Mouse (Mus musculus) hindbrain, embryonic 13.5 days (tissue): ENCODE results near the gene Foxe3. TPM values are rescaled to one million over a fixed set of nuclear protein-coding genes. Genes with fewer than 3 reads are reported as not detected.
"Not testable (repeated sequence)": the region's sequence is repeated elsewhere in the genome, so short reads cannot be mapped to it uniquely, and the experiment has no call there.

Experiments
- ATAC-seq: fragments of 200-750 bp; cut with Nextera tagmentation; 2 replicates; pipeline ENCODE4 v1.8.0; 2017; ENCODE audit warnings: moderate TSS enrichment; ENCODE audit not compliant: low FRiP score
- H3K27ac ChIP-seq: fragments of 300-500 bp; sonication (generic); 2 replicates; pipeline ENCODE4 v1.5.1; 2015; ENCODE audit warnings: inconsistent platforms, mild to moderate bottlenecking, moderate library complexity
- H3K27me3 ChIP-seq: fragments of 300-500 bp; sonication (generic); 2 replicates; pipeline ENCODE4 v1.6.1; 2015; ENCODE audit warnings: mild to moderate bottlenecking, inconsistent platforms
- H3K36me3 ChIP-seq: fragments of 300-500 bp; sonication (generic); 2 replicates; pipeline ENCODE4 v1.6.1; 2015; ENCODE audit warnings: mild to moderate bottlenecking, inconsistent platforms
- H3K4me1 ChIP-seq: fragments of 300-500 bp; sonication (generic); replicated peaks from 2 replicates; pipeline ENCODE4 v1.6.1; 2015; ENCODE audit warnings: inconsistent platforms
- H3K4me2 ChIP-seq: fragments of 300-500 bp; sonication (generic); 2 replicates; pipeline ENCODE4 v1.6.1; 2015; ENCODE audit warnings: inconsistent platforms, mild to moderate bottlenecking, moderate library complexity
- H3K4me3 ChIP-seq: fragments of 300-500 bp; sonication (generic); 2 replicates; pipeline ENCODE4 v1.5.1; 2015; ENCODE audit warnings: mild to moderate bottlenecking, inconsistent platforms
- H3K9ac ChIP-seq: fragments of 300-500 bp; sonication (generic); 2 replicates; pipeline ENCODE4 v1.6.1; 2015; ENCODE audit warnings: mild to moderate bottlenecking, inconsistent platforms
- H3K9me3 ChIP-seq: fragments of 300-500 bp; sonication (generic); 2 replicates; pipeline ENCODE4 v1.6.1; 2016; ENCODE audit warnings: inconsistent platforms
- WGBS: fragments of 180-500 bp; shearing (Covaris S2); methylation state at CpG from one replicate; pipeline ENCODE4 v1.1.7; 2015; 5-methylcytosine and 5-hydroxymethylcytosine counted together
- polyA plus RNA-seq: library from polyadenylated mRNA; unstranded; fragments of >200 nt; fragmentation: Nextera tagmentation; extraction: Ambion mirVana; gene quantifications from 2 replicates; pipeline ENCODE4 v1.2.1, GENCODE M21; 2015

Gene Foxe3
- not detected in 2 replicates for polyA plus RNA-seq

- Histone ChIP-seq H3K4me3 (peak within 1 kb of the TSS; percentile 39), H3K4me2 (peak within 1 kb of the TSS; percentile 59), H3K27me3 (peaks cover 92% of the 10 kb centered on the region), H3K36me3 (no peaks in the 10 kb centered on the region), H3K4me1 (peaks cover 12% of the 10 kb centered on the region), H3K27ac (no peak within 1 kb of the TSS), H3K9me3 (no peaks in the 10 kb centered on the region), H3K9ac (0 out of 2 replicates have a peak within 1 kb of the TSS, but pooled peaks have one; percentile 43)
- no peak for ATAC-seq
- WGBS, result under 1% methylated on average over 23 of the region's 25 CpGs
Measured at GRCm38 (mm10) chr4:114925917-114926312, at the start of gene Foxe3. Foxe3 (minus strand) TSS chr4:114926013.

DNA sequence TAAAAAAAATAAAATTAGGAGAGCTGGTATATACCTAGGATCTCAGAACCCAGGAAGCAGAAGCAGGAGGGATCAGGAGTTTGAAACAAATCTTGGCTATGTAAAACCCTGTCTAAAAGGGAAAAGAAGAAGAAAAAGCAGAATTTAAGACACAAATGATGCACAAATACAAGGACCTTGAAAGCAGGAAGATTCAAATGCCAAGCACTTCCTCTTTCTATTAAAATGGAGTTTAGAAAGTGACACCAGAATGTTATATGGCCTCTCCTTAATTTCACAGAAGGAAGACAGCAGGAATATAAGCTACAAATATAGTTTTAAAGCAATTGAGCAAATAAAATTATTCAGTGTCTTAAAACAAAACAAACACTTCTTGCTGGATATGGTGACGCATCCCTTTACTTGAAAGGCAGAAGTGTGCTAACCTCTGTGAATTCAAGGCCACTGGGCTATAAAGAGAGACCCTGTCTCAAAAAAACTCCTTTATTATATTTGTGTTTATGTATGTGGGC lies 47.5 kb upstream of the Foxe3 start:
- Histone ChIP-seq H3K9me3 (no peaks in the 10 kb centered on the region), H3K36me3 (peaks cover 9% of the 10 kb centered on the region), H3K4me3 (no peak overlapping the region), H3K4me1 (no peaks in the 10 kb centered on the region), H3K27ac (no peak overlapping the region), H3K4me2 (no peak overlapping the region), H3K27me3 (no peaks in the 10 kb centered on the region), H3K9ac (no peak overlapping the region)
- 90% methylated on average over 1 of the region's 1 CpGs for WGBS
- ATAC-seq, result no peak

GRCm38 (mm10) chr4:114970736-114971135 lies 44.9 kb upstream of the Foxe3 start:
- no peak overlapping the region for H3K9ac ChIP-seq
- H3K4me2 ChIP-seq, result no peak overlapping the region
- H3K9me3 ChIP-seq, result no peaks in the 10 kb centered on the region
- H3K4me1 ChIP-seq, result no peaks in the 10 kb centered on the region
- 96% methylated on average over 5 of the region's 5 CpGs for WGBS
- no peak overlapping the region for H3K4me3 ChIP-seq
- peaks cover 32% of the 10 kb centered on the region for H3K36me3 ChIP-seq
- no peaks in the 10 kb centered on the region for H3K27me3 ChIP-seq
- no peak overlapping the region for H3K27ac ChIP-seq
- ATAC-seq, result no peak

DNA sequence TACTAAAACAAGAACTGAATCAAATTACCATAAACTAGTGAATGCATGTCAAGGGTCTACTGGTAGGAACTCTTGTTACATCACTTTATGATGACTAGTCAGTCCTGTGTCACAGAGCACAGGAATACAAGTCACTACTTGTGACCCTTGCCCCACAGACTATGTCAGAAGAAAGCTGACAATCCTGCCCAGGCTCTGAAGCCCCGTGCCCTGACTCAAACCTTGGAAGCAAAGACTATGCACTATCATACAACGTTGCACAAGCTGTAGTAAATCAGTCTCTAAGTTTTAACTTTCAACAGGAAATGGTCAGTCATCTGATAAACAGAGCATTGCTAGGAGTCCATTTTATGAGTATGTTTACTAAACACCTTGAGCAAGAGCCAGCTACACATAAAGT lies 35.1 kb upstream of the Foxe3 start:
- H3K27ac ChIP-seq, H3K4me1 ChIP-seq, H3K9ac ChIP-seq, H3K4me3 ChIP-seq, H3K4me2 ChIP-seq, H3K9me3 ChIP-seq, H3K27me3 ChIP-seq, ATAC-seq: not testable (repeated sequence)
- H3K36me3 ChIP-seq, result peaks cover 47% of the 10 kb centered on the region
- 95% methylated on average over 2 of the region's 2 CpGs for WGBS

- Histone ChIP-seq H3K27me3 (no peaks in the 10 kb centered on the region), H3K27ac (no peak overlapping the region), H3K4me3 (no peak overlapping the region), H3K9ac (no peak overlapping the region), H3K36me3 (peaks cover 34% of the 10 kb centered on the region), H3K9me3 (no peaks in the 10 kb centered on the region), H3K4me1 (no peaks in the 10 kb centered on the region), H3K4me2 (no peak overlapping the region)
- ATAC-seq, result no peak
- WGBS, result 94% methylated on average over 2 of the region's 2 CpGs
Measured at GRCm38 (mm10) chr4:114959533-114959932, 33.7 kb upstream of the Foxe3 start.

DNA sequence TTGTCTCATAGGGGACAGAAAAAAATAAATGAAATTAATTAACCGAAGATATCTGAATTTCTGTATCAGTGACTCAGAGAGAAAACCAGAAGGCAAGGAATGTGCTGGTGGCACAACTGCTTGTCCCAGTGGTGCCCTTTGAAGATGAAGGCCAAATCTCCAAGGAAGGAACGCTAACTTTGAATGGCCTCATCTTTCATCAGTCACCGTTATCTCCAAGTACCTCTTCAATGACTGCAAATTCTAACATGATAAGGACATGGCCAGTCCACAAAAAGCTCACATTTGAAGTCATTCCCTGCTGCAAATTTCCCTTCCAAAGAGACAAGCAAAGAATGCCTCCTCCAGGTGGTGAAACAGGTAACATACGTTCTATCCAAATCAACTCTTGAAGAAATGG lies 33.0 kb upstream of the Foxe3 start:
- no peaks in the 10 kb centered on the region for H3K4me1 ChIP-seq
- no peak overlapping the region for H3K4me2 ChIP-seq
- no peaks in the 10 kb centered on the region for H3K9me3 ChIP-seq
- peaks cover 28% of the 10 kb centered on the region for H3K36me3 ChIP-seq
- H3K4me3 ChIP-seq, result no peak overlapping the region
- no peaks in the 10 kb centered on the region for H3K27me3 ChIP-seq
- H3K27ac ChIP-seq, result no peak overlapping the region
- no peak for ATAC-seq
- WGBS, result 93% methylated on average over 4 of the region's 4 CpGs
- H3K9ac ChIP-seq, result no peak overlapping the region

DNA sequence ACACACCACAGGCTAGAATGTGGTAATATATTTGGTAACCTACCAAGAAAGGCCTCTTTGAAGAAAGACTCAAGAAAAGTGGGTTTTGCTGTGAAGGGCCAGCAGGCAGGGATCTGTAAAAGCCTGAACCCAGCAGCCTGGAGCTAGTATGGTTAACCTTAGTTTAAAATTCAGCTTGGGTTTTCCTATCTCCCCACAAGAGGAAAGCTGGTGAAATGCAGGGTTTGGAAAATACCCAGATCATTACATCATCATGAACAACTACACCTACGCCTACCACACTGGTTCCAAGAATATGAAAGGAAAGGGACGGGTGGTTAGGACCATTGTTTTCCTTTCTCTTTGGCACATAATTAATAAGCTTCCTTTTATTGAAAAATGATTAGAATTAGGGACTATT lies 32.4 kb upstream of the Foxe3 start:
- no peak overlapping the region for H3K27ac ChIP-seq
- no peak overlapping the region for H3K4me3 ChIP-seq
- WGBS, result 96% methylated on average over 2 of the region's 2 CpGs
- H3K4me2 ChIP-seq, result no peak overlapping the region
- H3K9me3 ChIP-seq, result no peaks in the 10 kb centered on the region
- H3K9ac ChIP-seq, result no peak overlapping the region
- ATAC-seq, result no peak
- no peaks in the 10 kb centered on the region for H3K4me1 ChIP-seq
- H3K27me3 ChIP-seq, result no peaks in the 10 kb centered on the region
- peaks cover 28% of the 10 kb centered on the region for H3K36me3 ChIP-seq

- H3K4me1 ChIP-seq, result no peaks in the 10 kb centered on the region
- no peak overlapping the region for H3K4me3 ChIP-seq
- peaks cover 21% of the 10 kb centered on the region for H3K36me3 ChIP-seq
- no peak for ATAC-seq
- no peak overlapping the region for H3K4me2 ChIP-seq
- H3K9me3 ChIP-seq, result no peaks in the 10 kb centered on the region
- no peak overlapping the region for H3K27ac ChIP-seq
- no peaks in the 10 kb centered on the region for H3K27me3 ChIP-seq
- H3K9ac ChIP-seq, result no peak overlapping the region
Measured at GRCm38 (mm10) chr4:114957403-114957802, 31.6 kb upstream of the Foxe3 start.

- H3K4me3 ChIP-seq, result no peak overlapping the region
- WGBS, result 89% methylated on average over 3 of the region's 3 CpGs
- H3K27me3 ChIP-seq, result 0 out of 2 replicates have a peak, but pooled peaks cover 7% of the 10 kb centered on the region
- peak; percentile 47; the same call in 1 of the 2 replicates for ATAC-seq
- no peak overlapping the region for H3K9ac ChIP-seq
- H3K9me3 ChIP-seq, result no peaks in the 10 kb centered on the region
- peaks cover 4% of the 10 kb centered on the region; the same call in 1 of the 2 replicates for H3K36me3 ChIP-seq
- no peak overlapping the region for H3K4me2 ChIP-seq
- H3K27ac ChIP-seq, result no peak overlapping the region
- H3K4me1 ChIP-seq, result no peaks in the 10 kb centered on the region
Measured at GRCm38 (mm10) chr4:114953172-114953571, 27.4 kb upstream of the Foxe3 start.

GRCm38 (mm10) chr4:114947852-114948481 lies 22.2 kb upstream of the Foxe3 start:
- ATAC-seq, result no peak
- Histone ChIP-seq H3K4me3 (no peak overlapping the region), H3K27ac (no peak overlapping the region), H3K27me3 (peaks cover 24% of the 10 kb centered on the region), H3K9me3 (no peaks in the 10 kb centered on the region), H3K4me2 (no peak overlapping the region), H3K9ac (no peak overlapping the region), H3K36me3 (no peaks in the 10 kb centered on the region), H3K4me1 (no peaks in the 10 kb centered on the region; the same call in 1 of the 2 replicates)
- 74% methylated on average over 7 of the region's 7 CpGs for WGBS

GRCm38 (mm10) chr4:114947395-114947794 lies 21.6 kb upstream of the Foxe3 start:
- Histone ChIP-seq H3K4me3 (no peak overlapping the region), H3K9me3 (no peaks in the 10 kb centered on the region), H3K9ac (no peak overlapping the region), H3K4me2 (no peak overlapping the region), H3K27ac (no peak overlapping the region), H3K4me1 (peaks cover 4% of the 10 kb centered on the region), H3K27me3 (peaks cover 24% of the 10 kb centered on the region), H3K36me3 (no peaks in the 10 kb centered on the region)
- WGBS, result 32% methylated on average over 6 of the region's 6 CpGs
- peak; percentile 81 for ATAC-seq

DNA sequence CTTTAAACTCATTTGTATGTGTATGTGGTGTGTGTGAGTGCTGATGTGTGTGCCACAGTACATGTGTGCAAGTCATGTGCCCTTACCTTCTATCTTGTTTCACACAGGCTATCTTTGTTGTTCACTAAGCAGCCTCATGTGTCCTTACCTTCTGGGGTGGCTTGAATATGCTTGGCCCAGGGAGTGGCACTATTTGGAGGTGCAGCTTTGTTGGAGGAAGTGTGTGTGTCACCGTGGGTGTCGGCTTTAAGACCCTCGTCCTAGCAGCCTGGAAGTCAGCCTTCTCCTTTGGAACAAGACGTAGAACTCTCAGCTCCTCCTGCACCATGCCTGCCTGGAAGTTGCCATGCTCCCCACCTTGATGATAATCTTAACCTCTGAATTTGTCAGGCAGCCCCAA lies 20.6 kb upstream of the Foxe3 start:
- H3K36me3 ChIP-seq, result no peaks in the 10 kb centered on the region
- H3K27ac ChIP-seq, result no peak overlapping the region
- H3K4me3 ChIP-seq, result no peak overlapping the region
- no peak overlapping the region for H3K9ac ChIP-seq
- H3K9me3 ChIP-seq, result no peaks in the 10 kb centered on the region
- H3K4me1 ChIP-seq, result peaks cover 11% of the 10 kb centered on the region
- no peak overlapping the region for H3K4me2 ChIP-seq
- H3K27me3 ChIP-seq, result peaks cover 24% of the 10 kb centered on the region
- 96% methylated on average over 4 of the region's 4 CpGs for WGBS
- ATAC-seq, result no peak

- Histone ChIP-seq H3K4me3 (no peak overlapping the region), H3K27me3 (peaks cover 27% of the 10 kb centered on the region), H3K4me2 (no peak overlapping the region), H3K9me3 (no peaks in the 10 kb centered on the region), H3K9ac (no peak overlapping the region), H3K27ac (no peak overlapping the region), H3K4me1 (peaks cover 11% of the 10 kb centered on the region), H3K36me3 (no peaks in the 10 kb centered on the region)
- no peak for ATAC-seq
- 33% methylated on average over 5 of the region's 5 CpGs for WGBS
Measured at GRCm38 (mm10) chr4:114945021-114945420, 19.2 kb upstream of the Foxe3 start.
